Comparison of ENCODE assay signal across 11 mouse cellular contexts in the genomic region with DNA sequence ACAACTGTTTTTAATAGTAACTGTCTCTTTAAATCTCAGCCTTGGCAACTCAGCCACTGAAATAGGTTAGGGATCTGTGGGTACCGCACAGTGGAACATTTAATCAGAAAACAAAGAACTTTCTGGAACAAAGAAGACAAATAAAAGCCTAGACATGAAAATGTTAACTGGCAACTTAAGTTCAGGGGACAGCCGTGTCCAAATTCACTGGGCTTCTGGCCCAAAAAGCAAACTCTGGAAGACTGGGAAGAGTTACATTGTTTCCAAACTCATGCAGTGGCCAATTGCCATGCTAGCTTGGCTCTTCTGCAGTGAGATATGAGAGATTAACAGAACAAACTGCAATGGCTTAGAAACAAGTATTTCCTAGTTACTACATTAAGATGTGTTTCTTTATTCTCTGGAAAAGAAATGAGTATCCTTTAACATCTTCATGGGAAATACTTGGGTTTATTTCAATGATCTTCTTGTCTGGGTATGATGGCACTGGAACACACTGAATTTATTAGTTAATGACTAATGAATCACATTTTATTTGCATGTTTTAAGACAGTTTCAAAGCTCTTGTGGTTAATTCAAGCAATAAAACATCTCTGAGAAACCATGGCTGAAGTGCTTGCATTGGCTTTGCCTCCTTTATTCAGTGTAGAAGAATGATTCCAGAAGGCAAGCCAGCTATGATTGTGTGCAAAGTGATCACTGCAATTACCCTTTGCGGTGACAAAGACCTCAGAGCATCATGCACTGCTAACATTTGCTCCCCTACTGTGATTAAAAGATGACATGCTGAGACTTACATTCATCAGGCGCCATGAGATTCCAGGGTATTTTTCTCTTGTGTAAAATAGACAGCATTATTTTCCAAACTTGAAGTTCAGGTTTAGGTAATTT.
DNase-seq lines count a peak whose midpoint lies in the region; ATAC-seq and TF ChIP-seq lines count a peak whose summit lies in the region.
"Had no signal": no experiment of that assay in that cellular context is flagged by ENCODE, and none has a peak within 500 bp of the region (broad histone marks: within the 10 kb centered on the region; RNA-seq: fewer than 3 reads in every experiment).

No protein-coding gene starts in this region.

- no peaks in the 10 kb centered on the region for H3K9me3 ChIP-seq in kidney, embryonic 15.5 days (replicated peaks)
- H3K9me3 ChIP-seq: limb, embryonic 12.5 days; neural tube, embryonic 12.5 days had no signal

- TF ChIP-seq POLR2A in embryonic fibroblast, embryonic 13.5 days (IDR thresholded peaks at IDR 0.05; ENCODE audit: low read depth, low read length), result 0 out of 2 replicates have a peak, but pooled peaks have one; percentile 31

- TF ChIP-seq CTCF in embryonic fibroblast, embryonic 13.5 days (IDR thresholded peaks at IDR 0.05; ENCODE audit: borderline replicate concordance, insufficient read depth, low read length), result no peak

- no peaks in the 10 kb centered on the region for H3K36me3 ChIP-seq in kidney, embryonic 15.5 days
- H3K36me3 ChIP-seq: limb, embryonic 12.5 days; neural tube, embryonic 12.5 days had no signal

- WGBS in kidney, embryonic 15.5 days, result 76% methylated on average over 4 of the region's 4 CpGs

- peak; percentile 48 for DNase-seq in adrenal gland, postnatal 14 days
- no peak for DNase-seq in adrenal gland, postnatal 25 days
- peak; percentile 18 to 22 for DNase-seq in kidney, postnatal 4 days
- peak; percentile 78 for DNase-seq in lung, postnatal 10 days
- DNase-seq in embryo, embryonic 9.5 days (ENCODE audit: extremely low spot score), result no peak
- DNase-seq: thymus, postnatal 4 days had no signal

- H3K4me2 ChIP-seq in kidney, embryonic 15.5 days, result no peak overlapping the region
- H3K4me2 ChIP-seq: limb, embryonic 12.5 days; neural tube, embryonic 12.5 days had no signal

- no peak overlapping the region for H3K27ac ChIP-seq in kidney, embryonic 15.5 days
- peak overlapping the region; percentile 59 for H3K27ac ChIP-seq in embryonic fibroblast, embryonic 13.5 days (ENCODE audit: insufficient read depth, low read length)
- H3K27ac ChIP-seq: limb, embryonic 12.5 days; neural tube, embryonic 12.5 days had no signal

- no peaks in the 10 kb centered on the region for H3K27me3 ChIP-seq in kidney, embryonic 15.5 days
- H3K27me3 ChIP-seq: limb, embryonic 12.5 days; neural tube, embryonic 12.5 days had no signal

- 0 out of 2 replicates have a peak, but pooled peaks cover 2% of the 10 kb centered on the region for H3K4me1 ChIP-seq in kidney, embryonic 15.5 days
- peaks cover 2% of the 10 kb centered on the region for H3K4me1 ChIP-seq in embryonic fibroblast, embryonic 13.5 days (ENCODE audit: control insufficient read depth, insufficient read depth, low read length)
- H3K4me1 ChIP-seq: limb, embryonic 12.5 days; neural tube, embryonic 12.5 days had no signal

- no peak overlapping the region for H3K9ac ChIP-seq in kidney, embryonic 15.5 days
- H3K9ac ChIP-seq: limb, embryonic 12.5 days; neural tube, embryonic 12.5 days had no signal

- no peak for ATAC-seq in kidney, embryonic 15.5 days (replicated peaks; ENCODE audit: low FRiP score)
- ATAC-seq in granulocyte monocyte progenitor cell, adult 5-6 weeks (replicated peaks; ENCODE audit: poor library complexity, severe bottlenecking), result no peak

- H3K4me3 ChIP-seq in kidney, embryonic 15.5 days (replicated peaks), result no peak overlapping the region
- H3K4me3 ChIP-seq in embryonic fibroblast, embryonic 13.5 days (ENCODE audit: insufficient read depth, low read length), result no peak overlapping the region
- H3K4me3 ChIP-seq: limb, embryonic 12.5 days; neural tube, embryonic 12.5 days had no signal

Comparison
In these comparisons a context has a peak if more than half of its experiments do, and no peak if none do; other contexts are left out.
1. DNase-seq: peak in adrenal gland, postnatal 14 days (single experiment), kidney, postnatal 4 days (2 of 2) and lung, postnatal 10 days (single experiment); none in adrenal gland, postnatal 25 days (single experiment) and embryo, embryonic 9.5 days (single experiment).